Mouse (Mus musculus) erythroblast, embryonic 14.5 days (primary cell): ENCODE results near the gene Ptges3l.

Experiments
- GATA1 ChIP-seq: IDR thresholded peaks from 2 replicates; pipeline ENCODE4 v1.6.1; 2012; ENCODE audit warnings: low read length, inconsistent platforms, mixed read lengths
- TAL1 ChIP-seq: IDR thresholded peaks from 3 replicates; pipeline ENCODE4 v1.6.1; 2012; ENCODE audit warnings: low read length, inconsistent platforms, mixed read lengths

DNA sequence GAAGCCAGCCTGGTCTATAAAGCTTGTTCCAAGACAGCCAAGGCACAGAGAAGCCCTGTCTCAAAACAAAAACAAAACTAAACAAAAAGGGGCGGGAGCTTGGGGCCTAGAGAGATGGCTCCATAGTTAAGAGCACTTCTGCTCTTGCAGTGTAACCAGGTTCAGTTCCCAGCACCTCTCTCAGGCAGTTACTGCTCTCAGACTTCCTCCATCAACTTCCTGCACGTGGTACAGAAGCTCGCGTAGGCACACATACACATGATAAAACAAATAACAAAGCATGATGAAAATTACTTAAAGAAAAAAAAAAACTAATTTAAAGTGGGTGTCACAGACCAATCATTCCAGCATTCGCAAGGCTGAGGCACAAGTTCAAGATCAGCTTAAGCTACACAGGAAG is 5.0 kb downstream of the Ptges3l start:
- no peak for TF ChIP-seq GATA1
- no peak for TF ChIP-seq TAL1
